Mouse (Mus musculus) forebrain, embryonic 13.5 days (tissue): Measurements from ENCODE around the gene Ina. TPM values are rescaled to one million over a fixed set of nuclear protein-coding genes. Genes with fewer than 3 reads are reported as not detected.
"Not testable (repeated sequence)": the region's sequence is repeated elsewhere in the genome, so short reads cannot be mapped to it uniquely, and the experiment has no call there.

ENCODE experiments used
- ATAC-seq: fragments of 200-750 bp; cut with Nextera tagmentation; 2 replicates; pipeline ENCODE4 v1.8.0; 2017
- H3K27ac ChIP-seq: fragments of 300-500 bp; sonication (generic); 2 replicates; pipeline ENCODE4 v1.5.1; 2015; ENCODE audit warnings: inconsistent platforms, mild to moderate bottlenecking, moderate library complexity
- H3K27me3 ChIP-seq: fragments of 300-500 bp; sonication (generic); 2 replicates; pipeline ENCODE4 v1.6.1; 2015; ENCODE audit warnings: mild to moderate bottlenecking, inconsistent platforms
- H3K36me3 ChIP-seq: fragments of 300-500 bp; sonication (generic); 2 replicates; pipeline ENCODE4 v1.6.1; 2015; ENCODE audit warnings: mild to moderate bottlenecking, inconsistent platforms; ENCODE audit not compliant: poor library complexity, severe bottlenecking
- H3K4me1 ChIP-seq: fragments of 300-500 bp; sonication (generic); 2 replicates; pipeline ENCODE4 v1.6.1; 2015; ENCODE audit warnings: inconsistent platforms
- H3K4me2 ChIP-seq: fragments of 300-500 bp; sonication (generic); 2 replicates; pipeline ENCODE4 v1.6.1; 2015; ENCODE audit warnings: inconsistent platforms, mild to moderate bottlenecking, moderate library complexity
- H3K4me3 ChIP-seq: fragments of 300-500 bp; sonication (generic); 2 replicates; pipeline ENCODE4 v1.5.1; 2015; ENCODE audit warnings: mild to moderate bottlenecking, inconsistent platforms
- H3K9ac ChIP-seq: fragments of 300-500 bp; sonication (generic); 2 replicates; pipeline ENCODE4 v1.6.1; 2015; ENCODE audit warnings: mild to moderate bottlenecking, inconsistent platforms
- H3K9me3 ChIP-seq: fragments of 300-500 bp; sonication (generic); replicated peaks from 2 replicates; pipeline ENCODE4 v1.6.1; 2016; ENCODE audit warnings: inconsistent platforms
- WGBS: fragments of 180-500 bp; shearing (Covaris S2); methylation state at CpG from one replicate; pipeline ENCODE4 v1.1.7; 2015; 5-methylcytosine and 5-hydroxymethylcytosine counted together
- polyA plus RNA-seq: library from polyadenylated mRNA; unstranded; fragments of >200 nt; fragmentation: Nextera tagmentation; extraction: Ambion mirVana; gene quantifications from 2 replicates; pipeline ENCODE4 v1.2.1, GENCODE M21; 2015

The Ina gene
- polyA plus RNA-seq, 1 experiment from 2014 or later: 206 TPM

DNA sequence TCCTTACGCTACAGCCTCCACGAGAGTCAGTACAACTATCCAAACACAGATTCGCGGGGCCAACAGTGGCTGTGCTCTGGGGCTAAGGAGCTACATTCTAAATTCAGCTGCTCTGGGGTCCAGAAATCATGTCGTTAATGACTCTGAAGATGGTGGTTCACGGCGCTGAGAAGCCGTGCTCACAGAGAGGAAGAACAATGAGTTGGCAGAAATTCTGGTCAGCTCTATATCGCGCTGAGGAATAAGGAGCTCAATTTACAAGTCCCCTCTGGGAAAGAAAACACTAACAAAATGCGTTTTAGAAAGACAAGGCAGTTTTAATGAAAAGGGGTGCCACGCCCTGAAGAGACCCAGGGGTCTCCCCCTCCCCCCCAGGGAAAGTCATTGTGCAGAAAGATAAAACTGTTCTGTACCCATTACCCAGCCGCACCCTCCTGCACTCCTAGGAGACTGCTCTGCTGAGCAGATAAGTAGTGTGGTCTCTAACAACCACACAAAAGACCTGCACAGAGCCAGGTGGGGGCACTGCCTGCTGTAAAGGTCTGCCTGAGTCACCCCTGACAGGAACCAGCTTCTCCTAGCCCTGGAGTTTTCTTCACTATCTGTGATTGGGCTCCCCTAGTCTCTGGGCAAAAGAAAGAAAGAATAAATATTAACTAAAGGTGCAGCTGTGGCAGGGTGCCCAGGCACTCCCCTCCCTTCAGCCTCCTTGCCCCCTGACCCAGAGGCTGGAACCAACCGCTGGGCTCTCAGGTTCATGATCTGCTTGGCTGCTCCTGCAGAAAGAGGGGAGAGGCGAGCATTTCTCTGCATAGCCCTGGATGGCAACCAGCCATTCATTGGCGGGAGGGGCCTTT is 26.0 kb upstream of the Ina start:
- H3K27me3 ChIP-seq: no peaks in the 10 kb centered on the region
- WGBS: 43% methylated on average over 16 of the region's 16 CpGs
- no peak overlapping the region for H3K27ac ChIP-seq
- no peak overlapping the region for H3K4me3 ChIP-seq
- H3K9me3 ChIP-seq: no peaks in the 10 kb centered on the region
- ATAC-seq: no peak
- H3K4me1 ChIP-seq: peaks cover 3% of the 10 kb centered on the region; the same call in 1 of the 2 replicates
- no peaks in the 10 kb centered on the region for H3K36me3 ChIP-seq
- H3K9ac ChIP-seq: no peak overlapping the region
- no peak overlapping the region for H3K4me2 ChIP-seq

DNA sequence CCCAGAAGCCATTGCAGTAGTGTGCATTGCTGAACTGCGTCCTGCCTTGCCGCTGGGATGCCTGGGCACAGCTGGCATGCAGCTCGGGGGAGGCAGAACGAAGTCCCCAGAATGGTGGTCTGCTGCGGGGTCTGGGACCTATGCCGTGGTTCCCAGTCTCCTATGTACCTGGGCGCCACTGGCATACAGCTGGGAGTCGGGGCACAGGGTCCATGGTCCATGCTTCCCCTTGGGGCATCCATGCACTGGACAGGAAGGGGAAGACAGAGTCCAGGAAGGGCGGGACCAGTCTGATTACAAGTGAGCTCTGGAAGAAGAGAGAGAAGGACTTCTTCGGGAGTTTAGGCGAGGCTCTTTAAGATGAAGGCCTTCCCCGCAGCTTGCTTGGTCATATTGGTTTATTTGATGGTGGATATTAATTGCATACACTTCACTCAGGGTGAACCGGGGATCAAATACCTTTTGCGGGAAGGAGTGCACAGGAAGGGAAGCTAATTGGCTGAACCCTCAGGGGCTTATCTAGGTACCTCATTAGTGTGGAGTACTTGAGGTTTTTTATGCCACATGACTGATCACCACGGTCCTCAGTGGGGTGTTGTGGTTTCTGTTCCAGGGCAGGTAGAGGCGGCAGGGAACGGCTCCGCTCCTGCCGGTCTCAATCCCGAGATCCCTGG is 24.9 kb upstream of the Ina start:
- H3K27me3 ChIP-seq: no peaks in the 10 kb centered on the region
- H3K4me3 ChIP-seq: no peak overlapping the region
- no peak overlapping the region for H3K4me2 ChIP-seq
- H3K9me3 ChIP-seq: no peaks in the 10 kb centered on the region
- 74% methylated on average over 20 of the region's 20 CpGs for WGBS
- peaks cover 3% of the 10 kb centered on the region; the same call in 1 of the 2 replicates for H3K4me1 ChIP-seq
- H3K27ac ChIP-seq: no peak overlapping the region
- no peak overlapping the region for H3K9ac ChIP-seq
- H3K36me3 ChIP-seq: no peaks in the 10 kb centered on the region
- ATAC-seq: no peak

DNA sequence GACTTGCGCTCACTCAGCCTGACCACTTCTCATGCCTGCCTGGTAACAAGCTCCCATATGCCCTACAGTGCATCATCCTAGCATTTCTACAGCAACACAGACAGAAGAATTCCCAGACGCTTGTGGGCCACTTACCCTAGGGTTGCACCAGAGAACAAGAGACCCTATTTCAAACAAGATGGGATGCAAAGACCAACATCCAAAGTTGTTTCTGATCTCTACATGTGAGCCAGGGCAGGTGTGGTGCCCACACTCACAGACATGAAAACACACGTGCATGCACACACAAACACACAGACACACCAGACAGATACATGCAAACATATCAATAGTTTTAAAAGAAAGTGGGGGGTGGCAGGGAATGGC is 24.4 kb upstream of the Ina start:
- Histone ChIP-seq H3K36me3 (no peaks in the 10 kb centered on the region), H3K4me2 (no peak overlapping the region), H3K27me3 (no peaks in the 10 kb centered on the region), H3K4me1 (peaks cover 3% of the 10 kb centered on the region; the same call in 1 of the 2 replicates), H3K9ac (no peak overlapping the region), H3K4me3 (no peak overlapping the region), H3K27ac (no peak overlapping the region), H3K9me3 (no peaks in the 10 kb centered on the region)
- WGBS: 87% methylated on average over 3 of the region's 3 CpGs
- ATAC-seq: no peak

DNA sequence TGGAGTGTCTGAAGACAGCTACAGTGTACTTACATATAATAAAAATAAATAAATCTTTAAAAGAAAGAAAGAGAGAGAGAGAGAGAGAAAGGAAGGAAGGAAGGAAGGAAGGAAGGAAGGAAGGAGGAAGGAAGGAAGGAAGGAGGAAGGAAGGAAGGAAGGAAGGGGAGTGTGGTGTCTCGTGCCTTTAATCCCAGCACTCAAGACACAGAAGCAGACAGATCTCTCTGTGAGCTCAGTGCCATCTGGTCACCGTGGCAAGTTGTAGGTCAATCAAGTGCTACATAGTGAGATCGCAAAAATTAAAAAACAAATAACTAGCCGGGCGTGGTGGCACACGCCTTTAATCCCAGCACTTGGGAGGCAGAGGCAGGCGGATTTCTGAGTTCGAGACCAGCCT is 23.9 kb upstream of the Ina start:
- not testable (repeated sequence) for H3K27ac ChIP-seq, H3K4me3 ChIP-seq, H3K4me1 ChIP-seq, ATAC-seq, H3K9me3 ChIP-seq, H3K4me2 ChIP-seq, H3K9ac ChIP-seq, H3K27me3 ChIP-seq, H3K36me3 ChIP-seq
- WGBS: 82% methylated on average over 8 of the region's 8 CpGs

DNA sequence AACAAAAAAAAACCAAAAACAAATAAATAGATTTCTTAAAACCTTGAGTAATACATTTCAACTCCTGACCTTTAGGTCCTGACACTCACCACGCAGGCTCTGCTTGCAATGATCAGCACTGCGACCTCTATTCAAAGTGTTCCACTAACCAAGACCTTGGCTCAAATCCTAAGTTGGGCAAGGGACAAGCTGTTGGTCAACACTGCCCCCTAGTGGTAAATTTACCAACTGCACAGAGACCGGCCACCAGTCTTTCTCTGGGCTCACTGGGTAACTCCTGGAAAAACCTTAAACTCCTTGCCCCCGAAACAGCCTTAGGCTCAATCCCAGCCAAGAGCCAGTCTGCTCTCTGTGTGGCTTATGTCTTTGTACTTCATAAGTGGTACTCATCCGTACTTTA is 23.4 kb upstream of the Ina start:
- ATAC-seq: peak; percentile 33; the same call in 1 of the 2 replicates
- peaks cover 3% of the 10 kb centered on the region; the same call in 1 of the 2 replicates for H3K4me1 ChIP-seq
- H3K4me3 ChIP-seq: no peak overlapping the region
- no peak overlapping the region for H3K27ac ChIP-seq
- H3K27me3 ChIP-seq: no peaks in the 10 kb centered on the region
- H3K4me2 ChIP-seq: no peak overlapping the region
- WGBS: 12% methylated on average over 5 of the region's 5 CpGs
- H3K36me3 ChIP-seq: no peaks in the 10 kb centered on the region
- H3K9ac ChIP-seq: no peak overlapping the region
- no peaks in the 10 kb centered on the region for H3K9me3 ChIP-seq

DNA sequence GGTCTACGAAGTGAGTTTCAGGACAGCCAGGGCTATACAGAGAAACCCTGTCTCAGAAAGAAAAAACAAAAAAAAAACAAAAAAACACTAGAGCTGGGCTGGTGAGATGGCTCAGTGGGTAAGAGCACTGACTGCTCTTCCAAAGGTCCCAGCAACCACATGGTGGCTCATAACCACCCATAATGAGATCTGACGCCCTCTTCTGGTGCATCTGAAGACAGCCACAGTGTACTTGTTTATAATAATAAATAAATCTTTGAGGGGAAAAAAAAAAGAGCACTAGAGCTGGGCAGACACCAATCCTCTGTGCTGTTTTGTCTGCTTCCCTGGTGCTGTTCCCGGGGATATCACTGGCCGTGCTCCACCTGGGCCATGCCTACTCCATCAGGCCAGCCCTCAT is 22.2 kb upstream of the Ina start:
- not testable (repeated sequence) for ATAC-seq, H3K4me1 ChIP-seq, H3K36me3 ChIP-seq, H3K9me3 ChIP-seq, H3K27ac ChIP-seq, H3K27me3 ChIP-seq, H3K4me2 ChIP-seq, H3K9ac ChIP-seq, H3K4me3 ChIP-seq
- 72% methylated on average over 4 of the region's 4 CpGs for WGBS

DNA sequence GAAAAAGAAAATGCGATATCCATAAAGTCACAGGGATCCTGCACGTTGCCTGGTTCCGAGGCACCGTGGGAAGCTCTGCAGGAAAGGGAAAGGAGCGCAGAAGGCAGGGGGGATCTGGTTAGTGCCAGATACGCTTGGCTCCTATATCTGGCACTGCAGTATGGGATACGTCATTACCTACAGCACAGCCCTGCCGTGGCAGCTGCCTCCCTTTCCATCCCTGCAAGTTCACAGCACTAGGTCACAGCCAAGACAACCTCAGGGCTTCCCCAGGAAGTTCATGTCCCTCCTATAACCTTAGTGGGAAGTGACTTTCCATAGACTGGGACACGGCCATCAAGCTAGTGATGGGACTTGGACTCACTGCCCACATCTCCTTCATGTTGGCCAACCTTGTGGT is 18.4 kb upstream of the Ina start:
- ATAC-seq: no peak
- no peaks in the 10 kb centered on the region for H3K27me3 ChIP-seq
- H3K9me3 ChIP-seq: no peaks in the 10 kb centered on the region
- no peaks in the 10 kb centered on the region for H3K36me3 ChIP-seq
- H3K4me2 ChIP-seq: no peak overlapping the region
- no peak overlapping the region for H3K9ac ChIP-seq
- no peak overlapping the region for H3K4me3 ChIP-seq
- H3K4me1 ChIP-seq: no peaks in the 10 kb centered on the region
- WGBS: 90% methylated on average over 9 of the region's 9 CpGs
- H3K27ac ChIP-seq: no peak overlapping the region

DNA sequence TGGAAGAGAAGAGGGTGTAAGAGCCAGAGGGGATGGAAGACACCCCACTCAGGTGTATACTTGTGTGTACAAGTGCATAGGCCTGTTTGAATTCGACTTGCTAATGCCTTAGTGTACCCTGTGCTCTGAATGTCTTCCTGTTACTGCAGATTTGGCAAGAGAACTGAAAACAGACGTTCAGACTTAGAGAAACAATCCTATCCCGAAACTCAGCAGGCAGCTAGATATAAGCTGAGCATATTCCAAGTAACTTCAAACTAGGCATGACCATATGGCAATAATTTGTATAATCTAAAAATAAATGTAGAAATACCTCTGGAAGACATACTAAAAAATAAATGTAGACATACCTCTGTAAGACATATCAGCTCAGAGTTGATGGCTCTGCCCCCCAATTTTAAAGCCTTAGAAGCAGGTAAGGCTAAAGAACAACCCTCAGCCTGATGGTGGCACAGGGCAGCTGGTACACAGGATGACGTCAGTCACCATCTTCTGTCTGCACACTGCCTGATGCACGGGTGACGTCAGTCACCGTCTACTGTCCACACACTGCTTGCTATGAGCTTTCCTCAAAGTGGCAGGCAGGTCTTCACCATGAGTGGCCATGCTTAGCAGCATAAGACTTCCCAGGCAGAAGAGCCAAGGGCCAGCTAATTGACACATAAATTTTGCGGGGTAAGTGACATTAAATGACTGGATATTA is 16.2 kb upstream of the Ina start:
- Histone ChIP-seq H3K9me3 (no peaks in the 10 kb centered on the region), H3K27ac (no peak overlapping the region), H3K4me2 (no peak overlapping the region), H3K36me3 (no peaks in the 10 kb centered on the region), H3K9ac (no peak overlapping the region), H3K4me3 (no peak overlapping the region), H3K4me1 (no peaks in the 10 kb centered on the region), H3K27me3 (no peaks in the 10 kb centered on the region)
- 83% methylated on average over 8 of the region's 8 CpGs for WGBS
- ATAC-seq: no peak

DNA sequence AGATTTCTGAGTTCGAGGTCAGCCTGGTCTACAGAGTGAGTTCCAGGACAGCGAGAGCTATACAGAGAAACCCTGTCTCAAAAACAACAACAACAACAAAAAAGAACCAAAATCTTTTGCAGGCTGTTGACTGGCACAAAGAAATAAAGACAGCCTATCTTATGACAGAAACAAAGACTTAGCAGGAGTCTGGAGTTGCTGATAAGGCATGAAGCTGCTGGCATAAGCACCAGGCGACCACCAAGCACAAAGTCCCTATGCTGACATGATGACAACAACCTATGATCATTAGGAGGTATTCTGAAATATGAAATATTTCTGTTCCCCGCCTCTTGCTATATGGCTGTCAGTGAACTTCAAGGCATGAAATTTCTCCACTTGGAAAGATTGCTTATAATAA is 15.5 kb upstream of the Ina start:
- Histone ChIP-seq H3K9me3 (no peaks in the 10 kb centered on the region), H3K27me3 (no peaks in the 10 kb centered on the region), H3K4me3 (no peak overlapping the region), H3K4me1 (no peaks in the 10 kb centered on the region), H3K36me3 (no peaks in the 10 kb centered on the region), H3K4me2 (no peak overlapping the region), H3K9ac (no peak overlapping the region), H3K27ac (no peak overlapping the region)
- 88% methylated on average over 4 of the region's 4 CpGs for WGBS
- ATAC-seq: no peak

DNA sequence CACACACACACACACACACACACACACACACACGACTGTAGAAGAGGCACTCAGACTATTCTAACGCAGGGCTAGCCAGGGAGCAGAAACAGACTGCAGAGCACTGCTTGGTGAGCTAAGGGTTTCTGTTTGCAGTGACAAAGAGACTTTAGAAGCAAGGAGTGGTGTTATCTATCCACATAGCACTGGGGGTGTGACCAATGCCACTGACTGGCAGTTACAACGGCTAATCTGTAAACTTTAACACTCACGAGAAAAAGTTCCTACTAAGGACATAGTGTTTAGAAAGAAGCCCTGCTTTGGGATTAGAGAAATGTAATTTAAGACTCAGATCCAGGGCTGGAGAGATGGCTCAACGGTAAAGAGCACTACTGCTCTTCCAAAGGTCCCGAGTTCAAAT is 14.7 kb upstream of the Ina start:
- Histone ChIP-seq H3K36me3 (no peaks in the 10 kb centered on the region), H3K4me1 (no peaks in the 10 kb centered on the region), H3K9ac (no peak overlapping the region), H3K4me3 (no peak overlapping the region), H3K27me3 (no peaks in the 10 kb centered on the region), H3K4me2 (no peak overlapping the region), H3K27ac (no peak overlapping the region), H3K9me3 (no peaks in the 10 kb centered on the region)
- WGBS: 92% methylated on average over 6 of the region's 6 CpGs
- no peak for ATAC-seq

DNA sequence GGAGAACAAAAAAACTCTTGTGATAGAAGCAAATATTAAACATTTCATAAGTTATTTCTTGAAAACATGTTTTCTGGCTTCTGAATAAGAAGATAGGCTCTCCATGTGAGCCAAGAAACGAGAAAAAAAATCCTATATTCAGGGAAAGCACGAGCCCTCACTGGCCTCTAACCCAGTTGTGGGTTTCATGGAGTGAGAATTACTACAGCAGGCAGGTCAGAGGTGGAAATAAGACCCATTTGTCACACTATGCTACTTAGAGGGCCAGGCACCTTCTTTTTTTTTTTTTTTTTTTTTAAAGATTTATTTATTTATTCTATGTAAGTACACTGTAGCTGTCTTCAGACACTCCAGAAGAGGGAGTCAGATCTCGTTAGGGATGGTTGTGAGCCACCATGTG is 14.1 kb upstream of the Ina start:
- H3K4me3 ChIP-seq, H3K27ac ChIP-seq, H3K9ac ChIP-seq, H3K27me3 ChIP-seq, H3K4me1 ChIP-seq, H3K4me2 ChIP-seq, H3K36me3 ChIP-seq, ATAC-seq, H3K9me3 ChIP-seq: not testable (repeated sequence)
- 80% methylated on average over 2 of the region's 3 CpGs for WGBS

DNA sequence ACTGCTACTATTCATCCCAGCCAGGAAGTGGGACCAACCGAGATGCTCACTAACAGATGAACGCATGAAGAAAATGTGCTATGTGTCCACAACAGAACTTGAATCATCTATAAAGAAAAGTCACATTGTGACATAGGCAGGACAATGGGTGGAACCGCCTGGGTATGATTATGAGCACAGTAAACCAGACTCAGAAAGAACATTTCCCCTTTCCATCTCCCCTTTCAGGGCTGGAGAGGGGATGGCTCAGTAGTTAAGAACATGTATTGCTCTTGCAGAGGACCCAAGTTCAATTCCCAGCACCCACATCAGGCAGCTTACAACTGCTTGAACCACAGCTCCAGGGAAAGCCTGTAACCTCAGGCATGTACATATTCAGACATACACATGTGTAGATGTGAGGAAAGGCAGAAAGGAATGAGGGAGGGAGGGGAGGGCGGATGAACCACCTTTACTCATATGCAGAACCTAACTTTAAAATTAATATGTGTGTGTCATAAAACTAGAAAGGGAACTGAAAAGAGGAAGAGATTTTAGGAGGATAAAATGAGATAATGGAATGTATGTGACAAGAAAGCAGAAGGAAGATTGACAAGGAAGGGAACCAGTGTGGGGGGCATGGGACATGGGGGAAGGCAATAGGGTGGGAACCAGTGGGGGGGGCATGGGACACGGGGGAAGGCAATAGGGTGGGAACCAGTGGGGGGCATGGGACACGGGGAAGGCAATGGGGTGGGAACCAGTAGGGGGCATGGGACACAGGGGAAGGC is 10.6 kb upstream of the Ina start:
- ATAC-seq: no peak
- Histone ChIP-seq H3K4me2 (no peak overlapping the region), H3K27ac (no peak overlapping the region), H3K4me1 (no peaks in the 10 kb centered on the region), H3K4me3 (no peak overlapping the region), H3K27me3 (no peaks in the 10 kb centered on the region), H3K9ac (no peak overlapping the region), H3K9me3 (peaks cover 4% of the 10 kb centered on the region; the same call in 1 of the 2 replicates), H3K36me3 (no peaks in the 10 kb centered on the region)
- WGBS: 89% methylated on average over 6 of the region's 6 CpGs
